Mouse (Mus musculus) kidney, postnatal 14 days (tissue): ENCODE data around the gene Nf1.
A peak's percentile ranks its signal among the peaks of the same experiment; 100 is the strongest.

ENCODE experiments used
- DNase-seq: peaks from one replicate; pipeline ENCODE4 v3.0.0; 2022; ENCODE audit warnings: mixed read lengths

Nf1 gene

DNA sequence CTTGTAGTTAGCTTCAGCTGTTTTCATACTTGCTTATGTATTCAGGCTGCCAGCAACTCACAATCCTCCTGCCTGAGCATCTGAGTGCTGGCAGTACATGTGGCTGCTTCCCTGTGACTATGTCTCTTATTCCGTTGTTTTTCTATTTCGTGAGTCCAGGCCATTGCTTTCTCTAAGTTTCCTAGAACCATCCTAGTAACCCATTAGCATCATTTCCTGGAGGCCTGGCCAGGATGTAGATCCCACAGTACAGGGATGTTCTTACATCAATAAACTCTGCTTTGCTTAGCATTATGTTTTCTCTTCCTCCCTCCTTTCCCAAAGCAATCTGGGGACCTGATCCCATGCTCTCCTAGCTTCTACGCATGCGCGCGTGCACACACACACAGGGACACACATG, 4.4 kb upstream of the Nf1 start:
- DNase-seq: no peak

DNA sequence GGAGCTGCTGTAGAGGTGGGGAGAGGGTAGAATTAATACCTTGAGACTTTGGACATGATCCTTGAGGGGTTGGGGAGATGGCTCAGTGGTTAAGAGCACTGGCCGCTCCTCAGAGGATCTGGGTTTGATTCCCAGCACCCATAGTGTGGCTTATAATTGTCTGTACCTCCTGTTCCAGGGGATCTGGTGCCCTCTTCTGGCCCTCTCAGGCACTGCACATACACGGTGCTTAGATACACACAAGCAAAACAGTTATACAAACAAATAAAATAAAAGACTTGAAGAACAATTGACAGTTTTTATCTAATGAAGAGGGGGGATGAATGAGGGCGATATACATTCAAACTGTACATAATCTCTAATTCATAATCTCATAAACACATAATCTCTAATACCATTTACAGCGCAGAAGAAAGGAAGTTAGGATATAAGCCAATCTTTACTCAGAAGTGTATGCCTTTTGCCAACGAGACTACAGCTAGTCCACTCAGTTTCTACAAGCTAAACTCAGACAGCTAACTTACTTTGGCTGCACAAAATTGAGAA, 2.7 kb upstream of the Nf1 start:
- DNase-seq: no peak

DNA sequence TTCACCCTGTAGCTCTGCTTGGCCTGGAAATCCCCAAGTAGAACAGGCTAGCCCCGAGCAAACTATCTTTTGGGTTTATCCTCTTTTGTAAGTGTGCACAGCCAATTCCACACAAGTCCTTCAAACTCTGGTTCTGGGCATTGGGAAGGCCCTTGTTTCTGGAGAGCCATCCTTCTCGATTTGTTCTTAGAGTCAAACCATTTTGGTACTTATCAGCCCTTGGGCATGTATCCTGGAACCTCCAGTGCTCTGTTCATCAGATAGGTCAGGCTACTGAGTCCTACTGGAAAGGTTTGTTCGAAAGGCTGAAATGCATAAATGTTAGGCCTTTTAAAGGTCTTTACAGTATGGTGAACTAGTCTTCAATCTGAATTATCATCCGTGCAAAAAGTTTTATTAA, 872 bp upstream of the Nf1 start:
- no peak for DNase-seq

DNA sequence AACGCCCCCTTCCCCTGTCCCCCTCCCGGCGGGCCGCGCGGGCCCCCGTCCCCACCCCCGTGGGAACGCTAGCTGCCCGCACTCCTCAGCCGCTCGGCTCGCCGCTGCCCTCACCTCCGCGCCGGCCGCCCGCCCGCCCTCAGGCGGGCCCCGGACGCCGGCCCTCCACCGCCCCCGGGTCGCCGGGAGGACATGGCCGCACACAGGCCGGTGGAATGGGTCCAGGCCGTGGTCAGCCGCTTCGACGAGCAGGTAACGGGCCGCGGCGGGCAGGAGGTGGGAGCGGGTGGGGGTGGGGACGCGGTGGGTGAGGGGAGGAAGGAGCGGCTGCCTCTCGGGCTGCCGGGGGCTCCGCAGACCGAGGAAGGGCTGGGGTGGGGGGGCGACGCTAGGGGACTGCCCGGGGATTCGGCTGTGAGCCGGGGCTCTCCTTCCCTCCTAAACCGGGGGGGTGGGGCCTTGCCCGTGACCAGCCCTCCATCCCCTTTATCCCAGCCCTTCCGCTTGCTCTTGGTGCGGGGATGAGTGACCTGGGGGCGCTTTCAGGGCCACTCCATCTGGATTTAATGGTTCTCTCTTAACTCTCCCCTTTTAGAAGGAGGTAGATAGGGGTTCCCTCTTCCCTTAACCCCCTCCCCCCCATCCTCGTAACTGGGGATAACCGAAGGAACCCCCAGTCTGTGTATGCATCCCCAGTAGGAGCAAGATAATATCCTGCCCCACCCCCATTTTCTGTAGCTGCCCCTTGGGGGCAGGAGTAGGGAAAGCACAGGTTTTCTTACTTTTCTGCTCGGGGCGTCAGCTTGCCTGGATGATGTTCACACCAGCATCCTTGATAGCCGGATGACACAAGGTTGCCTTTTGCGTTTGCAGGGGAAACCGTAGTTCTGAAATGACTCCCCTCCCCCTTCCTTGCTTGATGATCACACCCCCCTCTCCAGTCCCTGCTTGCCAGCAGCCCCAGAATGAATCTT, 602 bp downstream of the Nf1 start:
- DNase-seq: peak; percentile 56

DNA sequence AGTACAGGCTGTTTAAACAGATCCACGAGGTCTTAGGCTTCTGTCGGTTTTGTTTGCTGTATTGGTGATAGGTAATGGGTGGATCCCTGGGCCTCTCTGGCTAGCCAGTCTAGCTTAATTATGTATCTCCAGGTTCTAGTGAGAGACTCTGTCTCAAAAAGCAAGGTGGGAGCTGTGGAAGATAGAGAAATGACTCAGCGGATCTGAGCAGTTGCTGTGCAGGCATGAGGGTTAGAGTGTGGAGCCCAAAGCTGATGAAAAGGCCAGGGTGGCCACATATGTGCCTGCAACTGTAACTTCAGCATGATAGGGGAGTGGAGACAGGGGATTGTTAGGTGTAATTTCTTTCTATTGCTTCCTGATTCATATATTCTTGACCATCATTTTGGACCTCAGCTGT, 17.5 kb downstream of the Nf1 start:
- no peak for DNase-seq

DNA sequence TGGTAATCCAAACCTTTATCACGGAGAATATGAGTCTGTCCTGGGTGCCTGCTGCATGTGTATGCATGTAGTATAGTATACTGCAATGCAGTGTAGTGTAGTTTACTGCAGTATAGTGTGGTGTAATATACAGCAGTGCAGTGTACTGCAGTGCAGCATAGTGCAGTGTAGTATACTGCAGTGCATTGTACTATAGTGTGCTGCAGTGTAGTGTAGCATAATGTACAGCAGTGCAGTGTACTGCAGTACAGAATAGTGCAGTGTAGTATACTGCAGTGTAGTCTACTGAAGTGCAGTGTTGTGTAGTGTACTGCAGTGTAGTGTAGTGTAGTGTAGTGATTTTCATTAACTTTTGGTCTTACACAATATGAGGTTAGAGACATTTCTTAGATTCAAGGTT, 17.9 kb downstream of the Nf1 start:
- DNase-seq: no peak

DNA sequence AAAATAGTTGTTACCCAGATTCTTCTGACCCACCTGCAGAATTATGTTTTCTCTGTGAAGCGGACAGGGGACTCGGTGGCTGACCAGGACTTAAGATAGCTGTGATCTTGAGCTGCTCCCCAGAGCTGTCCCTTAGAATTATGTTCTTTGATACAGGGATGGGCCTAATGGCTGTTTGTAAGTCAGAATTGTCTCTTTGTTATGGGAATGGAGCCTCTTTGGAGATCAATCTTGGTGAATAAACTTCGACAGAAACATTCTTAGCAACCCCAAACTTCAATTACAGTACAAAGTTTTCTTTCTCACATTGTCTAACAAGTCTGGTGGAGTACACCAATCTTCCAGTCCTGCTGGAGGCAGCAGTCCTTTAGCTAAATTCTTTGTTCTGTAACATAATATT, 25.5 kb downstream of the Nf1 start:
- no peak for DNase-seq

DNA sequence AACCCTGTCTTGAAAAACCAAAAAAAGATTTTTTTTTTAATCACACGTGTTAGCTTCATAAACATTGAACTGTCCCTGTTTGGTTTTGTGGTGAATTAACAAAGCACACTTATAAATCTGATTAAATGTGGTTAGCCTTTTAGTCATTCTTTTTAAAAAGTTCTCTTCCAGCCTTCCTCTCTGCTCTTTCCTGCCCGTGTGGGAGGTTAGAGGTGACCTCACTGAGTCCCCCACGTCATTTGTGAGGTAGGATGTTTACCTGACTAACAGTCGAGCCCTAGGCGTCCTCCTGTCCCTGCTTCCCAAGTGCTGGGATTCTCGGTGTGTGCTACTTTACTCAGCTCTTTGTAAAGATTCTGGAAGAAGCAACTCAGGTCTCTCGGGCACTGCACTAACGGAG, 26.8 kb downstream of the Nf1 start:
- no peak for DNase-seq

DNA sequence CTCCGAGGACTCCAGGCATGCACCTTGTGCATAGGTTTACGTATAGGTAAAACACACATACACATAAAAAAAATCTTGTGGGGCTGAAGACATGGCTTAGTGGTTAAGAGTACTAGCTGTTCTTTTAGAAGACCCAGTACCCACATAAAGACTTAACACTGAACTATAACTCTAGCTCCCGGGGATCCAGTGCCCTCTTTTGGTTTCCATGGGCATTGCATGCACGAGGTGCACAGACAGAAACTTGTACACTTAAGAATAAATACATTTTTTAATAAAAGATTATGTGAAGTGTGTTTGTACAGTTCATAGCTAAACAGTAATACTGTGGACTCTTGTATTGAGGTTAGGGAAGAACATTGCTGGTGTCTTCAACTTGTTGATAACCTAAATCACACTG, 33.5 kb downstream of the Nf1 start:
- no peak for DNase-seq

DNA sequence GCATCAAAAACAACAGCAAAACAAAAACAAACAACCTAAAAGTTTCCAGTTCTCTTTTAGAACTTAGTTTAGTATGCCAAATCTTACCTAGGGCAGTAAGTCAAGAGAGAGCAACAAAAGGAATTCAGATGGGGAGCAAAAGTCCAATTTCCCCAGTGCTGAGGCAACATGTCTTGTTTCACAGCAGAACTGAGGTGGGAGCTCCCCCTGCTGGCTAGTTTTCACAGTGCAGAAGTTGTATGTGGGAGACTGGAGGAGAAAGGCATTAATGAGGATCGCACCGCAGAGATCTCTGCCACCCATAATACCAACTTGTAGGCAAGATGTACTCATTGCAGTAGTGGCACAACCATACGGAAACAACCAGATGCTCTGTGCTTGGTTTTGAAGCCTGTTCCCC, 58.8 kb downstream of the Nf1 start:
- DNase-seq: peak; percentile 89

DNA sequence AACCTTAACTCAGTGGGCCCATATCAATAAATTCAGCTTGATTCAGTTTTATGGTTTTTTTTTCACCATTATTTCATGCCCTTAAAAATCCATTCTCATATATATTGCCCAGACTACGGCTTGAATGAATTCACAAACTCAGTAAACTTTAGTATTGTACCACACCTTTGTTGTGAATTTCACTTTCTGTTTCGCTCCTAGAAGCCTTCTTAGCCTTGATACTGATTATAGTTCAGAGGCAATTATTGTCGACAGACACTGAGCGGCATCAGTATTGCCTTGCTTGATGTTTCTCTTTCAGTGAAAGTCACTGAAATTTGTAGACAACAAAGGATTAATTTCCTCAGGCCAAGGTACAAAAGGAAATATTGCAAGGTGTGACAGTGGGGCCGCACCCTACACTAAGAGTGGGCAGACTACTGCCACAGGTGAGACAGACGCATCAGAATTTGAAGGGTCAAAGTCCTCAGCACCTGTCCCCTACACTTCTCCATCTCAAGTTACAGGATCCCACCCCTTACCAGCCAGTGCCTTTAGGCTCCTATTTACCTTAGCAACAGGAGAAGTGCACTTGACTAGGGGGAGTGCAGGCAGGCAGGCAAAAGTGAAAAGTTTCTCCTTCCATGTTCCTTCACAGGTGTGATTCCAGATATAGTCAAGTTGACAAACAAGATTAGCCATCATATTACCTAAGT, 64.3 kb downstream of the Nf1 start:
- DNase-seq: no peak

DNA sequence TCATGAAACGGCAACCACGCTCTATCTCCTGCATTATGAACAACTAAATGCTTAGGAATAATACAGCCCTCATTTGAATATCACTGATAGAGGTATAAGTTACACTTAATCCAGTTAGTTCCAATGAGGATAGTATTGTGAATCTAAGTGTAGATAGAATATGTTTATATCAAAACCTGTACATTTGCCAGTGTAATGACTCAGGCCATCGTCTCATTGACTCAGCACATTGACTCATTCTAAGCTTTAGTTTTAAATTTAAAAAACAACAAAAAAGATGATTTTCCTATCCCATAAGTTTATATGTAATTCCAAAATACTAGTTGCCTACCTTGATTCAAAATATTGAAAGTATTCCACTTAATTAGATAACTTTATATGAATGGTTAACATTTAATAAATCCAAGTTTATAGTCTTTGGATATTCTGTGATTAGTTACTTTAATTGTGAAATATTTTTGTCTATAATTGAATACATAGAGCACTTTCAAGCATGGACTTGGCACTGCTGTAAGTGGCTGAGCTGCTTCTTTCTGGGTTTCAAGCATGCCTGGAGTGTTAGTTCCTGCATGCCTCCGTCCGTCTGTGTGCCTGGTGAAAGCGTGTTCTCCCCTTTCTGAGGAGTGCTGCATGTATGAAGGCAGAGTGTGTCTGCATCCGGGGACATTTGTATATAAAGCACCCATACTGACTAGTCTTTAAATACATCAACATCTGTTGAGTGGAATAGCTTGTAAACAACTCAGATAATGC, 74.4 kb downstream of the Nf1 start:
- DNase-seq: no peak

DNA sequence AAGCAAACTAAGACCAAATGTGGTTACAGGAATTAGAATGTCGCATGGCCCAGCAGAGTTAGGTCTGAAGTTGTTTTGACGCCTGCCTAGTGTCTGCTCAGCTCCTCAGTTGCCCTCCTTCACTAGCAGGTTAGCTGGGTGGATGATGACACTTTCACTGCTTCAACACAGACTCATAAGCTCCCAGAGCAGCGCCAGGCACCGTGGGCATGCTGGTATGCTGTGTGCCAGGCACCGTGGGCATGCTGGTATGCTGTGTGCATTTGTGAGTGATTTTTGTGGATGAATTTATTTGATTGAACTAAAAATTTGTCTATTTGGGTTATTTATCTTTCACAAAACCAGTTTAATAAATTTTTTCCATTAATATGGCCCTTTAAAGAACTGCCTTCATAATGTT, 83.0 kb downstream of the Nf1 start:
- DNase-seq: no peak

DNA sequence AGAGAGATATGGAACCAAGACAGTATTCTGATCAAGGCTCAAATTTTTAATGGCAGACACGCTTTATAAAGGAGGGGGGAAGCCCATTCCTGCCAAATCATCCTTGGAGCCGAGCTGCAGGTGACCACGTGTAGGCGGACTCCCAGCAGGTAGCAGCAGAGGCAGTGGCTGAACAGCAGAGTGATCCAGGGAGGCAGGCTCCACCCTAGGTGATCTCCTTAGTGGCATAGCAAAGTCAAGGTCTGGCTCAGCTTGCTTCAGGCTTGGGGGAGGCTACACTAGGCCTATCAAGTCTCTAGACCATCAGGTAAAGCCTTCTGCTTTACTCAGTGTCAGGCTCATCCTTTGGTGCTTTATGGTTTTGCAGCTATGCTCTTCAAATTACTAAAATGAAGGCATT, 87.1 kb downstream of the Nf1 start:
- DNase-seq: no peak

DNA sequence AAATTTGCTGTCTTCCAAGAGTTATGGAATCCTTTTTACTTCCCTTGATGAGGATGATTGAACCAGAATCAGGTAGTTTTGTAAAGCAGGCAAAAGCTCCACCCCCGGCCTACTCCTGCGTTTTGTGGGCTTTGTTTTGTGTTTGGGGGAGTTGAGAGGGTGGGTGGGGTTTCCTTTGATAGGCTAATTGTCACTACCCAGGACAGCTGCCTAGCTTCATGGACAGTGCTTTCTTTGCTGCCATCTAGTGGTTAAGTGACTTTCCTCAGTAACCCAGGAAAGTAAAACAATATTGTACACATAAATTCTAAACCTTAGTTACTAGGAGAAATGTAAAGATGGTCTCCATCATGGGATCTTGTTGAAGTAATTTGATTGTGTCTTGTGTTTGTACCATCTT, 88.1 kb downstream of the Nf1 start:
- DNase-seq: peak; percentile 50

DNA sequence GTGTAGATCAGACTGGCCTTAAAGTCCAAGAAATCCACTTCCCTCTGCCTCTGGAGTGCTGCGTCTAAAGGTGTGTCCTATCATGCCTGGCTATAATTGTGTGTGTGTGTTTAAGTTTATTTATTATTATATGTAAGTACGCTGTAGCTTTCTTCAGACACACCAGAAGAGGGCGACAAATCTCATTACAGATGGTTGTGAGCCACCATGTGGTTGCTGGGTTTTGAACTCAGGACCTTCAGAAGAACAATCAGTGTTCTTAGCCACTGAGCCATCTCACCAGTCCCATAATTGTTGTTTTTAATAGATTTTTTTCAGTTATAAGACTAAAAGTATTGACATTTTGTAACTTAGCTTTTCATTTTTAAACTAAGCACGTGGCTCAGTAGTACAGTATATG, 95.8 kb downstream of the Nf1 start:
- no peak for DNase-seq

DNA sequence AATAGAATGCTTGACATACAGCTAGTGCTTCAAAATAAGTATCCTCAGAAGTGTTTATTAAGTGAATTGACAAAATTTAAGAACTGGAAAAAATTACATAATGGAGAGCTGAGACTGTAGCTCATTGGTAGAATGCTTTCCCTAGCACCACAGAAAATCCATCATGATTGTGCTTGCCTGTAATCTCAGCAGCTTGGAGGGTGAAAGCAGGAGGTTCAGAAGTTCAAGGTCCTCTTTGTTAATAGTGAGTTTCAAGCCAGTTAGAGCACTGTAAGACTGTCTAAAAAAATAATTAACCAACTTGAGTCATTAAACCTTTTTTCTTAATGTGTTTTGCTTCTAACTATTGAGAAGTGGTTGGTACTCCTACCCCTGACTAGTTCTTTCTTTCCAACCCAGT, 108.9 kb downstream of the Nf1 start:
- peak; percentile 21 for DNase-seq

DNA sequence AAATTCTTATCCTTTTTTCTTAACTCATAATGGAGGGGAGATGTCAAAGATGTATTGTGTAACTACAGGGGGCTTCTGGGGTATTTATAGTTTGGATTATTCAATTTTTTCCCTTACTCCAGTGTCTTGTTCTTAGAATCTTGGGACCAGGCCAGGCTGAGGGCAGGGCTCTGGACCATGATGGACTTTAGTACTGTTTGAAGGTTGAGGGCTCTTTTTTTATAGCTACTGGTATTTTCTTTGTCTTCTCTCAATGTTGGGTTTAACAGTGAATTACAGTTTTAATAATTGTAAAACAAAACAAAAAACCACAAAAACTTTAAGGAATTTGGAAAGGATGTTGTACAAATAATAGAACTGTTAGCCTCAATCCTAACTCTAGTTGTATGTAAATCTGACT, 113.5 kb downstream of the Nf1 start:
- DNase-seq: peak; percentile 76

DNA sequence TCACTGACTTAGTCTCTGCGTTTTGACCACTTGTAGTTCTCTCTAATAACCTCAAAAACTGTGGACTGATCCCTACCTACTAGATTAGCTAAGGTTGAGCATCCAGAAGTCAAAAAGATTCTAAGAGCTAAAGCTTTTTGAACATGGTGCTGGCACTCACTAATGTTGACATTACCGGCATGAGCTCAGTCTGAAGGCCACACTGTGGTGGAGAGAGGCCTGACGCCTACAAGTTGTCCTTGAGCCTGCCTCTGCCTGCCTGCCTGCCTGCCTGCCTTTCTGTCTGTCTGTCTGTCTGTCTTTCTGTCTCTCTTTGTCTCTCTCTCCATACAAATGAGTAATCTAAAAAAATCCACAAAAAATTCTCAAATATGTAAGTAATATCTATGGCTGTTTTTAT, 118.4 kb downstream of the Nf1 start:
- DNase-seq: no peak

DNA sequence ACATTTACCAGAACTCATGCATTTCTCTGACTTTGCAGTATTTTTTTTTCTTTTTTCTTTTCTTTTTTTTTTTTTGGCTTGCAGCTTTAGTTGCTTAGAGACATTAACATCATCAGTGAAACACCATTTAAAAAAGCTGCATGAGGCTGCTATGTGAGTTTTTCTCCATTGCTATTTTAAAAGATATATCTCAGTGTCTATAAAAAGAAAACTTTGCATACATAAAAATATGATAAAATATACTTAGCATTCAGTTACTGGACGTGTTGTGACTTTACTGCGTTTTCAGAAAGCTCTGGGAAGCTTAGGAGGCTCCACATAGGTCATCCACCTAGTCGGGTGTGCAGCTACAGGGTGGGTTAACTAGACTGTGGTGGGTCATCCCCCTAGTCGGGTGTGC, 120.4 kb downstream of the Nf1 start:
- DNase-seq: no peak

DNA sequence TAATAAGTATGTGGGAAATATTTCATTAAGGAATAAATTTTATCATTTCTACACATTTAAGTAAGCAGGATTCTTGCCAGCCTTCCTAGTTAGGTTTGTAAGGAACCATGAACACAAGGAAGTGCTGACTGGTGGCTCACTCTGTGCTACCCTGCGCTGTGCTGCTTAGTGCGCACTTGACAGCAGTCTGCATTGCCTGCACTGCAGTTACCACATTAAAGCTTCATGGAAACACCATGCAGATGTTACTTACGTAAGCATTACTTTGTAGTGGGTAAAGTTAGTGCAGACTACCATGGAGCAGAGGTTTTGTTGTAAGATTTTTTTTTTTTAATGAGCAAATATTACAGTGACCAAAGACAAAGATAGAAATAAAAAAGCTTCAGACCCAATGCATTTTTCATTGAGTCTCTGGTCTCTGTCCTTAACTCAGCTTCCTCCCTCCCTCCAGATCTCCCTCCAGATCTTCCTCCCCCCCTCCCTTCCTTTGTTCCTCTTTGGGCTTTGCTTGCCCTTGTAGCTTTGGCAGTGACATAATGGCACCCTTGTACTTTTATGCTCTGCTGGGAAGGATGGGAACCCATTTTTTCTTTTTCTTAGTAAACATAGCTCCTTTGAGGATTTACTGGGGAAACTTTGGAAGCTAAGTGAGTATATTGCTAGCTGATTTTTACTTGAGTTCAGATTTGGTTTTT, 121.4 kb downstream of the Nf1 start:
- no peak for DNase-seq

DNA sequence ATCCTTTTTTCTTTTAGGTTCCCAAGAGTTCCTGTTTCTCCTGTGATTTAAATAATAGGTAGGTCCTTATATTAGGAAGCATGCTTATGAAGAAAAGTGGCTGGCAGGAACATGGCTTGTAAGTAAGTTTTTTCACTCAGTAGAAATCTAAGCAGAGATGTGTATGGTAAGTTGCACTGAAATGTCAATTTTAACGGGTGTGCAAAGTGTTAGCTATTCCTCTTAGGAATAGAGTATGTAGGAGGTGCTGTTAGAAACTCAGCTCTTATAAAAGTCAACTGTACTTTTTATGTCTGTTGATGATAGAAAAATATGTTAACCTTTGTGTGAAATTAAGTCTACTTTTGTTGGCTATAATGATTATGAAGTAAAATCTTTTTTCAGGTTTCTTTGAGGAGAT, 128.6 kb downstream of the Nf1 start:
- no peak for DNase-seq

DNA sequence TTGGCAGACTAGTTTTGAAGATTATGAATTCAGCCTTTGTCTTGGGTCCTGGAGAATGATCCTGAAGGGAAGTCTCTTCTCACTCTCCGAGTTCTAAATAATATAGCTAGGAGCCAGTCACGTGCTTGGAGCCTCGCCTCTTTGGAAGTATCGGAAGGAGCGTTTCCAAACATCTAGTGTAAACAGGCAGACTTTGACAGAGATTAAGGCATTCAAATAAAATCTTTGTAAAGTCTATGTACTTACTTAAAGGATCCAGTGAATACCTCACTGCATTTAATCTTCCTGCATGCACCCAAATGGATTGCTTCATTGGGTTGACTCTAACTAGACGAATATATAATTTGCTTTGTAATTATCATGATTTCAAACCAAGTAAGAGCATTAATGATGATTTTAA, 143.9 kb downstream of the Nf1 start:
- no peak for DNase-seq
